Mouse (Mus musculus): ENCODE data around the gene Spata5.

Gene Spata5

DNA sequence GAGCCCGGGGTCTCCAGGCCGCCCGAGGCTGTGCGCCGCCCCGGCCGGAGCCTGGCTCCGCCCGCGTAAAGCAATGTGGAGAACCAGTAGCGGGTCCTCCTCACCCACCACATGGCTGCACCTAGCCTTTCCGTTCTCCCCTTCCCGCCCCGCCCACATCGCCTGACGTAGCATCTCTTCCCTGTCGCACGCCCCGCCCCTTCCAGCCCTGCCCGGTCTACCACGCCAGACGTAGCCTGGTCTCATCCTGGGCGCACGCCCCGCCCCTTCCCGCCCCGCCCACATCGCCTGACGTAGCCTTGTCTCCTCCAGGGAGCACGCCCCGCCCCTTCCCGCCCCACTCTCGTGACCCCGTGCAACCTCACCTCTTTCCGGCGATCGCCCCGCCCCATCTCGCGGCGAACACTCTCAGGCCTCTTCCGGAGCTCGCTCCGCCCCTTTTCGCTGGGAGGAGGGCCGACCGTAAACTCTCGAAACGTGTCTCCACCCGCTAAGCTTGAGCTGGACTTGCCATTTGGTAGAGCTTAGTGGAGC, at the start of gene Spata5:
TSS of gene Spata5 (plus strand) at position 439 of the 534 bp plus-strand sequence.
- peak; percentile 99 for DNase-seq (ENCODE audit: low spot score)

DNA sequence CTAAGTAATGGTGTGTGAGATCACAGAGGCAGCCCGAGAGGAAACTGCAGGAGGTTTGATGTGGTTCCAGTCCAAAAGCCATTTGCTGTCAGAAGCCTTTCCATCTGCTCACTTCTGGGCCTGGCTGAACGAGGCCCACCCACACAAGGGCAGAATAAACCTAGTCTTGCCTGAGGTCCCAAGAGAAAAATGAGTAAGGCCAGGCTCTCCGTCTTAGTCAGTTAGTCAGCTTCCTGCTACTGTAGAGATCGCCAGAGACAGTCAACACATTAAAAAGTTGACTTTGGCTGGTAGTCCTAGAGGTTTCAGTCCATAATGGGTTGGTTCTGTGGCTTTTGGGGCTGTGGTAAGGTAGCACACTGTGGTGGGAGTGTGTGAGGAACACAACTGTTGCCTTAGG, 49.3 kb upstream of the Spata5 start:
- no peak for DNase-seq (ENCODE audit: low spot score)

DNA sequence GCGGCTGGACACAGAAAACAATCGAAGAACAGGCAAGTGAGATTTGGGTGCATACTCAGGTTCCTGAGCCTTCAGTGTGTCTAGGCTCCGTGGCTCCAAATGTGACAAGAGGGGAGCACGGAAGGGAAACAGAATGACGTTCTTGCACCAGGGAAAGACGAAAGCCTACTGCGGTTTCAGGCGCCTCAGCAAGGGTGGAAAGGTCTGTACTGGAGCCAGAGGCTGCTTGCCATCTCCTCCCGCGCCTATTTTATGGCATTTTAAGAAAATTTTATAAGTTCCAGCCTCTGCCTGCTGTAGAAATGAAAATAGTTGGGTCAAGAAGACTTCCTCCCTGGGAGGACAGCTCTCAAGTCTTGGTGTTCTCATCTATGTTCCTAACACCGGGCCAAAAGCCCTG, 46.0 kb upstream of the Spata5 start:
- DNase-seq (ENCODE audit: low spot score): no peak

DNA sequence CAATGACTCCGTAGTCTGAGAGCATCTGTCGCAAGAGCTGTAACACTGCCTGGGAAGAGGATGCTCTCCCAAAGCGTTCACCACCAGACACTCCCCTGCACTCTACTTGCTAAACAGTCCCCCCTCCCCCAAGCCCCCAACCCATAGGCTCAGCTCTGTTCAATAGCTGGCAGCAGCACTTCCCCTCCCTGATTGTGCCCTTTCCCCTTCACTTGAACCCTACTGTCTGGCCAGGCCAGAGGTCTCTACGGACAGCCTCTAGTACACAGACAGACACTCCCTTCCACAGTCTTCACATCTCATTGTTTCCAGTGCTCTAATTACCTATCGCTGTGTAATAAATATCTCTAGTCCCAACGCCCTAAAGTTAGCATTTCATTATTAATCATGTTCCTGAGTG, 41.8 kb upstream of the Spata5 start:
- no peak for DNase-seq (ENCODE audit: low spot score)

DNA sequence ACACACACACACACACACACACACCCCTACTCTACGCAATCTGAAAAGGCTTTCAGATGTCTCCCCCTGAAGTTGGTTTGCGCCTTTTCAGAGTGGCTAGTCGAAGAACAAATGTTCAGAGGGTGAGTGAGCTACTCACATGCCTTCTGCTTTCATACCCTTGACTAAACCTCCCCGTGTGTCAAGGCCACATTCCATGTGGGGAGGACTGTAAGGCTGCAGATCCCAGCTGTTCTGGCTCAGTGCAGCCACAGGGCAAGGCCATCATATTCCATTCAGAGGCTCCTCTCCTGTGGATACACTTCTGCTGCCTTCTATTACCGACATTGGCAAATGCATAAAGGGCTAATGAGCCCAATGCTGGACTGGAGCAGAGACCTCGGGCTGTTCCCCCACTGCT, 41.3 kb upstream of the Spata5 start:
- no peak for DNase-seq (ENCODE audit: low spot score)

DNA sequence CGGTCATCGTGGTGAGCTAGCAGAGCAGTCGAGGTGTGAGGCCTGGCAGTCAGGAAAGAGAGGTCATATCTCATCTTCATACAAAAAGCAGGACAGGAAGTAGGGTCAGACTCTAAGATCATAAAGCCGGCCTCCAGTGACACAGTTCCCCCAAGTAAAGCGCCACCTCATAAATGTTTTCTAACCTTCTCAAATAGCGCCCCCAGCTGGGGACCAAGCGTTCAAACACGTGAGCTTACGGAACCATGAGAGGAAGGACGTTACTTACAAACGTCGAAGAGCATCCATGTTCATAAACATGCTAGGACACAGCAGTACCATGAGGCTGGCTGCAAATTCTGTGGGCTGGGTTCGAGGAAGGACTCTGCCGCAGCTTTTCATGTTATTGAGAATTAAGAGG, 40.5 kb upstream of the Spata5 start:
- no peak for DNase-seq (ENCODE audit: low spot score)

DNA sequence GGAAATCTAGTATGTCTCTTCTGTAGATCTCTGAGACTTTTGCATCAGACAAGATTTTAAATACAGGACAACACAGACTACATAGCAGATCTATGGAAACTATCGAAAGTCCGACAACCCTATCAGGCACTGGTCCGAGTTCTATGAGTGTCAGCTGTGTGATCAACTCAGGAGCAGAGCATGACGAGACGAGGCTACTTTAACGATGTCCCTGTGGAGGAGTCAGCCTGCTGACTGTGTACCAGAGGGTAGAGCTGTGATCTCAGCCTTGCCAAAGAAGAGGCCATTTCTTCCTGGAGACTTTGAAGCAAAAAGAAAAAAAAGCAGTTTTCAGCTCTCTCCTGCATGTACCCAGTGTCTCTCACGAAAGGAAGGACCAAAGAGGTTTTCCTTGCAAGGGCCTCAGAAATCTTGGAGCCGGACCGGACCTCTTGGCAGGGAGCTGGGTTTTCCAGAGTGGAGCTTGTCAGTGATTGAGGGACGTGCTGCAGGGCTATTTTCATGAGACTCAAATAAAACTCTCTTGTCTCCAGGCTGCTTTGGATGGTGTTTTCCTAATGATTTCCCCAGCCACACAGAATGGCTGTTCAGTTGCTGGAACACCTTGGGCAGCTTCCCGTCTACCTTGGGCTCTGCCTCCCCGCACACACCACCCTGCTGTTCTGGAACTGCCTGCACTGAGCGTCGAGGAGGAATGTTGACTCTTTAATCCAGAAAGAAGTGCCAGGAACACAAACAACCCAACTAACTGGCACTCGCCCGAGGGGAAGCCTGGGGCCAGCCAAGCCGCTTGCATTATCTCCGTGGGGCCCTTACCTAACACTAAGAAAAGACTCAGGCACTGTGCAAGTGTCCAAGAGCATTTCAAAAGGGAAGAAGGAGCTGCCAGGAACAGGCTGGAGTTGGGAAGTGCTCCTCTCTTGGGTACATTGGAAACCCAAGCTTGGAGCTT, 39.5 kb upstream of the Spata5 start:
- no peak for DNase-seq (ENCODE audit: low spot score)

DNA sequence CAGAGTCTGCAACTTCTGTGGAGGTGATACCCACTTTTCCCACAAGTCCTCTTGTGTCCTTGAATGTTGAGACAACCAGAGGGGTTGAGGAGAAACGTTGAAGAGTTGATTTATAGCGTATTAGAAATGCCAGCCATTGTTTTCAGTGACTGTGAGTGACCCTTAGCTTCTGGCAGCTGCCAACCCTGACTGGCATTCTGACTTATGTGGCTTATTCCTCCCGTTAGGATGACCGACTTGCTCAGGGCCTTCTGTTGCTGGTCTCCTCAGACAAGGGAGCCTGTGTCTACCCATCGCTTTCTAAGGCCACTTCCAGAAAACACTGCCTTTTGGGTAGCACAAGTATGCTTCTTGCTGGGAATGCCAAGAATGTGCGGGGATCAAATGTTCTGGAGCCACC, 38.2 kb upstream of the Spata5 start:
- no peak for DNase-seq (ENCODE audit: low spot score)

DNA sequence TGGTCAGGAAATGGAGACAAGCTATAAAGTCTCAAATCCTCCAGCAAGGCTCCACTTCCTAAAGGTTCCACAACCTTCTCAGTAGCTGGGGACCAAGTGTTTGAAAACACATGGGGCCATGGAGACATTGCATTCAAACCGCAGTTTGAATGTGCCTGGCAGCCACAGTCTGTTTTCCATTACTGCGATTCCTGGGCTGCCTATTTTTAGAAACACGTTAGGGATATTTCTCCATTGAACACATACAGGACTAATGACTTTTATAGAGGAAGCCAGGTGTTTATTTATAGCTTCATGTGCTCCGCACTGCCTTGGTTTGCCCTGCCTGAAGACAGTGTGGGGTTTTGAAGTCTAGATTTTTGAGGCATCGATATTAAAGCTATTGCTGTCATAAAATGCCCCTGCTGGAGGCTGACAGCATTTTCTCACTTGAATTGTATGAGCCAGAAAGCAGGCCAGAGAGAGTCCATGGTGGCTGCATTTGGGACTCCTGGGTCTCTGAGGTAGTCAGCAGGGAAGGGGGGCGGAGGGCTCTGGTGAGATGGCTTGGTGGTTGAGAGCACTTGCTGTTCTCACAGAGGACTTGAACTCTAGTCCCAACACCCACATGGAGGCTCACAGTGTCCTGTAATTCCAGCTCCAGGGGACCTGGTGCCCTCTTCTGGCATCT, 36.5 kb upstream of the Spata5 start:
- no peak for DNase-seq (ENCODE audit: low spot score)

DNA sequence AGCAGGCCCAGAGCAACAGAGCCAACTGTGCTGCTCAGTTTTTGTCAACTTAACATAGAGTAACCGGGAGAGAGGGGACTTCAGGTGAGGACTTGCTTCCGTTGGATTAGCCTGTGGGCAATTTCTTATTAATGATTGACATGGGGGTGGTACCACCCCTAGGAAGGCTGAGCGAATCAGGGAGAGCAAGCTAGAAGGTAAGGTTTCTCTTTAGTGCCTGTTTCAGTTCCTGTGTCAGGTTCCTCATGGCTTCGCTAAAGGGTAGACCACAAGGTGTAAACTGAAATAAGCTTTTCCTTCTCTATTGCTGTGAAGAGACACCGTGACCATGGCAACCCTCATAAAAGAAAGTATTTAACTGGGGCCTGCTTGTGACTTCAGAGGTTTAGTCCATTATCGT, 32.4 kb upstream of the Spata5 start:
- DNase-seq (ENCODE audit: low spot score): no peak

DNA sequence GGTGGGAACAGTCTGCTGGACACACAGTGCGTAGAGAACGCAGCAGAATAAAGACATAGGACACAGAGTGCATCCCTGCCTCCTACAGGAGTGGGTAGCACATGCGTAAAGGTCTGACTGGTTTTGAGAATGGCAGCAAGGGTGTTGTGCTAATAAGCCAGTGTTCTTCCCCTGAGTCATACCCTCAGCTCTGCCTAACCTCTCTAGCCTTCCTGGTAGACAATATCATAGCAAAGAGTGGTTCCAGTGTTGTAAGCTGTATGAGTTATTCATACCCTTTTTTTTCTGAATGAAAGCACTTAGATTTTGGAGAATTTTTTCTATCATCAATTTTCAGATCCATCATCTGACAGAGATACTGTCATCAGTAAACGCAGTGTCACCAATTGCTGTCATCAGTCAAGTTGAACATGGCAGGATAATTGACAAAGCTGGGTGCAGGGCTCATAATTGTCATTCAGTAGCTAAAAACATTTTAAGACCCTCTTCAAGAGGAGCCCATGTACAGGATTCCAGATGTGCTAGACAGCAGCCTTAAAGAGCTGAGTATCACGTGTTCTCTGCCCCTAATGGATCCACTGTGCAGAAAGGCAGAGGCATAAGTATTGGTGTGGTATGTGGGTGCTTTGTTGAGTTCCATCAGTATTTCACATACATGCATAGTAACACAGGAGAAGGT, 22.6 kb upstream of the Spata5 start:
- DNase-seq (ENCODE audit: low spot score): no peak

DNA sequence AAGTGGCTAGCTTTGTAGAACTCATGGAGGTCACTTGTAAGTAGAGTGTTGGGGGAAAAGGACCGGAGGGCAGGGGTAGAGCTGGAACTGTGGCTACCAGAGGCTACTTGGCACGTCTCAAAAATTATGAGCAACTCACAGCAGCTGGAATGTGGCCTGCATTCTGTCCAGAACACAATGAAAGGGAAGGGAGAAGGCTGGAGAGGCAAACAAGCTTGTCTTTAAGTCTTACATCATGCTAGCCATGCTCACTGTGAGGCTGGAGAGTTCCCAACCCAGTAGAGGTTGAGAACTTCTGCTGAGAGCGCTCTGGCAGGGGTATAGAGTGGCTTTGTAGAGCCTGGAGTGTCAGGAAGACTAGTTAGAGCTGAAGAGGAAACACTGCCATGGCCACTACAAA, 22.1 kb upstream of the Spata5 start:
- DNase-seq (ENCODE audit: low spot score): no peak

DNA sequence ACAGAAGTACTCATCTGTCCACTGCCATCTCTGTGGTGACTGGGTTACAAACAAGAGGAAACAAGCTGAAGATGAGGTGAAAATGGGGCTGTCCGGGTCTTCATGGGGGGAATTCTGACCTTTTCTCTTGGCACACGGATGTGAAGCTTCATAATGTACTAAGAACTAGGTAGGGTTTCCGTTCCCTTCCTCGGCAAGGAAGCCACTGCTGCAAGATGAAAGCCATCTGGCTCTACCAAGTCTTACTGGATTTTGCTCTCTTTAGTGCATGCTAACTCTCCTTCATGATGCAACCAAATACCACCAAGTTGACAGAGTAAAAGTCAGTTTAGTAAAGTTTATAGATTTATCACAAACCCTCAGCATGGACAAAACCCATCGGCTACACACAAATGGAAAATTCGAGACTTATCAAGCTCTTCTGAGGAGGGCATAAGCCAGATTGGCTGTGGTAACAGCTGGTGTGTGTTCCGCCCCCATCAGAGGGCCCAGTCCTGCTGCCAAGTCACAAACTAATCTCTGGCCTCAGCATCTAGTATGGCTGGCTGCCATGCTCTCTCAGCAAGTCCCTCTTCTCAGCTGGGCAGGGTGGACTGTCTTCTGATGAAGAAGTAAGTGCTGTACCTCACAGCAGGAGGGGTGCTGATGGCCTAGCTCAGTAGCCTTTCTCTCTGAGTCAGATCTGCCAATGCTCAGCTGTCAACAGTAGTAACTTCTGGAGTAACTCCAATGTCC, 20.9 kb upstream of the Spata5 start:
- no peak for DNase-seq (ENCODE audit: low spot score)

DNA sequence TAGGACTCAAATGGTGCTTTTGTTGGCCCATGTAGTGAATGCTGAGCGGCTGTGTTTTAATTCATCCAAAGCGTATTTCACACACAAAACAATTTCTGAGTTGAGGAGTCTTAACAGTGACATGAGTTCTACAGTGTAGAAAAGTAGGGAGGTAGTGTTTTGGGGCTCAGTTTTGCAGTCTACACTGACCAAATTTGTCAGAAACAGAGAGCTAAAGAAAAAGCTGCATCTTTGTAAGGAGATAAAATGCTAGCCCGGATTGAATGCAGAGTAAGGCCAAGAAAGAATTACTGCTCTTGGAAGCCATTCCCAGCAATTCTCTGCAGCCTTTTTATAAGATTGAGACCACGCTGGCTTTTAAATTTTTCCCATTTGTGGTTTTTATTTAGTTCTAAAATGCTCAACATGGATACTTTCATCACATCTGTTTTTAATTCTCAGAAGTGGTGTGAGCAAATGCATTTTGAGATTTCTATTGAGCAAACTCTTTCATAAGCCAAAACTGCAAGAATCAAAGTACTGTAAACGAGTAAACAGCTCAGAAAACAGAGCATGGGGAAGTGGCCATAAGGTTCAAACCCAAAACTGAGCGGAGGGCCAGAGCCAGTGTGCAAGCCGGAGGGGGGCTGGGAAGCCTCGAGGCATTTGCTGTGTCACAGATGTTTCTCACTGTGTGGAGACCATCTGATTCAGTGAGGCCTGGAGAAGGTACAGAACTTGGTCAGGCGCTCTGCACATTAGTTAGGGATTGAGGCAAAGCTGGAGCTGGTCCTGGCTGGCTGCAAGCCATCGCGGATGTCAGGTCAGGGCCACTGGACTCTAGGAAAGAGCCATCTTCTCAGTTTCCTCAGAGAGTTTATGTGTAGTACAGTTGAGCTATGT, 17.7 kb upstream of the Spata5 start:
- DNase-seq (ENCODE audit: low spot score): no peak

DNA sequence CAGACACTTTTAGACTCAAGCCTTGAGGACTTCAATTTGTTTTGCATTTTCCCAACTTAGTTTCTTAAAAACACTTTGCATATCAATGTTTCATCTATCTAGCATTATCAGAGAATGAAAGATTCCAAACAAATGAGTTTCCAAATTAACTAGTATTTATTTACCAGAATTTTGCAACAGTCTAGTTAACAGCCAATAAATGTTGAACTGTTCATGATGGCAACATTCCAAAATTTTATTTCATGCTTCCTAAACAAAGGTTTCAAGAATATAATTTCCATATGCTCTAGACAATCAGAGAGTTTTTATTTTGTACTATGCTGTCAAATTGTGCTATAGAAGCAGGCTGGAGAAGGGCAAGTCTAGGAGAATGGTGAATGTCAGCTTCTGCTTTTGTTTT, 12.1 kb upstream of the Spata5 start:
- DNase-seq (ENCODE audit: low spot score): no peak

DNA sequence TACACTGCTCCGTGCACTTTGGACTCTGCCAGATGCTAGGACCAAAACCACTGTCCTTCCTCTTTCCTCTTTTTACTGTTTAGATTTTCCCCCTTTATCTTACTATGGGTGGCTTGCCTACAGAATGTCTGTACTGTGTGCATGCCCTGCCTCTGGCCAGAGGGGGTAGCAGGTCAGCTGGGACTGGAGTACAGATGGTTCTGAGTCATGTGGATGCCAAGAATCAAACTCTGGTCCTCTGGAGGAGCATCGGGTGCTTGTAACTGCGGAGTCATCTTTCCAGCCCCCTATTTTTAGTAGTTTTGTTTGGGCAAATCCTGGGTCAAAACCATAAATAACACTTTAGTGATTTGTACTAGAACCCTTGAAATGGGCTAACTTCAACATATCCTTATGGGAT, 6.2 kb upstream of the Spata5 start:
- DNase-seq (ENCODE audit: low spot score): peak; percentile 31

DNA sequence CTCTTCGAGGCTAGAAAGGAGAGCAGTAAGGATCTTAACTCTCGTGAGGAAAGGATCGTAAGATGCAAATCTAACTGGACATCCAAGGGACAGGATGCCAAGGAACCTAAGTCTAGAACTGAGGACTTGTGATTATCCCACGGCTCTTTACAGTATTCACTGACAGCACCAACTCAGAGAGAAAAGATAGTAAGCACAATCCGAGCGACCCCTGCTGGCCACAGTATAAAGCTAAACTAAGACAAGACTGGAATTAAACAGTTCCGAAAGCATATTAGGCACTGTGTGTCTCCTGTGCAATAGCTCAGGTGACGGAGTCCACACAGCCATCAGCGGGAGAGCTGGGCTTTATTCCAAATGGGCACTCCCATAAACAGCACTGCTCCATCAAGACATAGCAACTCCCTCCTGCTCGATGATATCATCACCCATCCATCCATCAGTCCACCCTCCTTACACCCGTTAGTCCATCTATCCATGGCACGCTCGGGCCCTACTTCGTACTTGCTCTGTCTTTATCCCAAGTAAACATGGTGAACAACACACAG, 5.2 kb upstream of the Spata5 start:
- DNase-seq (ENCODE audit: low spot score): peak; percentile 77

DNA sequence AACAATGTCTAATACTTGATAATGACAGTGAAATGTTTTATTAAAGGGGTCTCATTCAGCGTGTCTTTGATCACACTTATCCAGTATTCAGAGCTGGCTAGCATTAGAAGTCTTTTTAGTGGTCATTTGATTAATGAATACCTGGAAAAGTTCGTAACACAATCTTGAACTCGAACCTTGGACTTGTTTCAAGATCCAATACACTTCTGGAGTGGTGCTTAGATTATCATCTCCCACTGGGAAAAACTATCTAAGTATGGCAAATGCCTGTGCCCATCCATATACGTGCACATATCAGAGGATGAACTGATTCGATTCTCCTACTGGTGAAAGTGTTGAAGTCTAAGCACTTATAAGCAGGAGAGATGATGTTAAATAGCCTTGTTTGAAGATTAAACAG, 1.4 kb upstream of the Spata5 start:
- no peak for DNase-seq (ENCODE audit: low spot score)

DNA sequence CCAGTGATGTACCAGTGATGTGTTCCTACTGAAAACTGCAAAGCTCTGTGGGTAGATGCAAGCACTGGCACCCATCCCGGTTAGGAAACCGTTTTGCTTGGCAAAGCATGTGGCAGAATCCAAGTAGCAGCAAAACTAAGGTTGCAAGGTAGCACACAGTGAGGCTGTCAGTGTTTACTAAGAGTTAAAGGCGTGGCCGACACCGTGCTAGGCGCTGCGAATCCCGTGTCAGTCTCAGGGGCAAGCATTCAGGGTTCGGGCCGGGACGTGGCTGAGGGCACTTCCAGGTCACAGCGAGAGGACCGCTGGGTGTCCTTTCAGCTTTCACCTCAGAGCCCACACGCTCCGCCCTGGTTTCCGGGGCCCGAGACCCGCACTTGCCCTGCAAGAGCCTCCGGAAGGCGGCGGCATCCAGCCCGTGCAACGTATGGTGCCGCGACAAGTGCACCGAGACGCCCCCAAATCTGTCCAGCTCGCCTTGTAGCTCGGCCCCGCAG, 687 bp upstream of the Spata5 start:
- DNase-seq (ENCODE audit: low spot score): no peak

DNA sequence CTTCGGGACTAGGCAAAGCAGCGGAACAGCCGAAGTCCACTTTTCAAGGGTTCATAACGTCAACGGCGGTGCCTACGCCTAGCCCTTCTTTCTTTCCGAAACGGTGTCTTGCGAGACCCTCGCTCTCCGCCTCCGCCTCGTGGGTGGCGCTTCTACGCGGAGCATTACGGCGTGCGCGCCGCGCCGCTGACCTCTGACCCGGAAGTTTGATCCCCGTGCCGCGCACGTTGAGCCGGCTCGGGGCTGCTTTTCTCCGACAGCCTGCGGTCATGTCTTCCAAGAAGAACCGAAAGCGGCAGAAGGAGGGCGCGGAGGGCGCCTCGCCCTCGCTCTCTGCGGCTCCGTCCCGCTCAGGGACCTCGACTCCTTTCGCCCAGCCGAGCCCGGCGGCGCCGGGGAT, 376 bp downstream of the Spata5 start, which contains the start of gene Nudt6:
TSS of gene Nudt6 (minus strand) at position 140 of the 400 bp plus-strand sequence.
- peak; percentile 96 for DNase-seq (ENCODE audit: low spot score)
